Mouse (Mus musculus): ENCODE measurements at regions not wholly inside any gene's neighbourhood (a gene's known extent, or its start where the extent isn't known, plus 50 kb on each side); places are given as distances from the start of the nearest gene placed in this dataset.

DNA sequence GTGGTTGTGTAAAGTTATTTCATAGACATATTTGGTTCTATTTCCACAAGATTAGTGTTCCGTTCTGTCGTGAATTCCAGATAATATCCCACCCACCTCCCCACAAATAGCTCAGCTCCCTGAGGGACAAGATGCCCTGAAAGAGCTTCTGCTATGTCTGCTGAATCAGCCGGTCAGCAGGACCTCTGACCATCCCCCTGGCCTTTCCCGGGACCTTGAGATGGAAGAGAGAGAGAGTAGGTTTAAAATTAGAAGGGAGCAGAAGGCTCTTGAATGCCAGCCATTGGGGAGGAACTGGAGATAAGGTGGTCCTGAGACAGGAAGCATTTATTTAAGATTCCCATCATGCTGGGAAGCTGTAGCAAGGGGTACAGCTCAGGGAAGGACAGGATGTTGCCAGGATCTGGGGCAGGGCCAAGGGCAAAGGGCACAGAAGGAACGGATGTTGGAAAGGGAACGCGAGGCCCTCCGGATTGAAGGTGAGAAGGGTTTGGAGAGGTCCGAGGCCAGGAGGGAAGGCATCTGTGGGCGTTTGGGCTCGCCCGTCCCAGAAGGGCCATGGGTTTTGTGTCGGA lies 344.7 kb upstream of the Tbx3 start:
- Histone ChIP-seq H3K36me3 (ENCODE audit: control insufficient read depth, insufficient read depth, low read length) (no peaks in the 10 kb centered on the region), H3K27me3 (ENCODE audit: control insufficient read depth, insufficient read depth, low read length) (no peaks in the 10 kb centered on the region), H3K4me3 (ENCODE audit: control insufficient read depth, low read depth, low read length) (no peak overlapping the region), H3K27ac (ENCODE audit: control insufficient read depth, insufficient read depth, low read depth, low read length) (no peak overlapping the region), H3K4me1 (ENCODE audit: control insufficient read depth, insufficient read depth, low read length) (no peaks in the 10 kb centered on the region)
- TF ChIP-seq CTCF (IDR thresholded peaks at IDR 0.05; ENCODE audit: control insufficient read depth, insufficient read depth, insufficient replicate concordance, low read depth, low read length) (no peak), POLR2A (IDR thresholded peaks at IDR 0.05; ENCODE audit: control insufficient read depth, low read depth, low read length) (no peak)

DNA sequence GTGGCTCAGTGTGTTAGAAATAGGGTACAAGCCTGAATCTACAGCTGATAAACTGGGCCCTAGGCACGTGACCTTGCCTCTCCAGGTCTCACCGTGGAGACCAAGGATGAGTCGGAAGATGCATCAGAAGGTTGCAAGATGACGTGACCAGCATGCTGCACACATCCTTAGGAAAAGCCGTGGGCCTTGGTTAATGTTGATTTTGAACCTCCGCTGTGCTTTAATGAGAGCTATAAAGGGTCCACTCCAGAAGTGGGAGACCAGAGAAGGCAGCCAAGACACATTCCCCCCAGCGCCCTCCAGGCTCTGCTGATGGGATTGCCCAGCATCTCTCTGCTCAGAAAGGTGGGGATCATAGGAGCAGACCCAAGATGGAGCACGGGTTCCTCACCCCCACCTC lies 343.6 kb upstream of the Tbx3 start:
- Histone ChIP-seq H3K27ac (ENCODE audit: control insufficient read depth, insufficient read depth, low read depth, low read length) (no peak overlapping the region), H3K36me3 (ENCODE audit: control insufficient read depth, insufficient read depth, low read length) (no peaks in the 10 kb centered on the region), H3K27me3 (ENCODE audit: control insufficient read depth, insufficient read depth, low read length) (no peaks in the 10 kb centered on the region), H3K4me3 (ENCODE audit: control insufficient read depth, low read depth, low read length) (no peak overlapping the region), H3K4me1 (ENCODE audit: control insufficient read depth, insufficient read depth, low read length) (no peaks in the 10 kb centered on the region)
- TF ChIP-seq POLR2A (IDR thresholded peaks at IDR 0.05; ENCODE audit: control insufficient read depth, low read depth, low read length) (no peak), CTCF (IDR thresholded peaks at IDR 0.05; ENCODE audit: control insufficient read depth, insufficient read depth, insufficient replicate concordance, low read depth, low read length) (no peak)

DNA sequence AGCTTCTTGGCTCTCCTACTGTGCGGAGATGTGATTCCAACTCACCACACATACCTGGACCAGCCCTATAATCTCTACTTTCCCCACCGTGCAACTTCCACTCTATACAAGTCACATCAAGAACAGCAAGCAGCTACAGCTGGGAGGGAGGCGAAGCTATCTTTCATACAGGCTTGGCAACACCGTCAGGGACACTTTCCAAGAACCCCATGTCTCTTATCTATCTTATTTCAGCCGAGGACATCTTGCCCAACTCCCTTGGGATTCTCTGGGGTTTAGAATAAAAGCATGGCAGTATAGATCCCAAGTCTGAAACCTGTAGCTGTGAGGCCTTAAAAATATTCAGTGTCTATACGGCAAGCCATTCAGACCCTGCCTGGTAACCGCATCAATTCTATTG lies 341.5 kb upstream of the Tbx3 start:
- Histone ChIP-seq H3K36me3 (ENCODE audit: control insufficient read depth, insufficient read depth, low read length) (no peaks in the 10 kb centered on the region), H3K27ac (ENCODE audit: control insufficient read depth, insufficient read depth, low read depth, low read length) (no peak overlapping the region), H3K4me3 (ENCODE audit: control insufficient read depth, low read depth, low read length) (no peak overlapping the region), H3K27me3 (ENCODE audit: control insufficient read depth, insufficient read depth, low read length) (no peaks in the 10 kb centered on the region), H3K4me1 (ENCODE audit: control insufficient read depth, insufficient read depth, low read length) (no peaks in the 10 kb centered on the region)
- TF ChIP-seq CTCF (IDR thresholded peaks at IDR 0.05; ENCODE audit: control insufficient read depth, insufficient read depth, insufficient replicate concordance, low read depth, low read length) (no peak), POLR2A (IDR thresholded peaks at IDR 0.05; ENCODE audit: control insufficient read depth, low read depth, low read length) (no peak)

DNA sequence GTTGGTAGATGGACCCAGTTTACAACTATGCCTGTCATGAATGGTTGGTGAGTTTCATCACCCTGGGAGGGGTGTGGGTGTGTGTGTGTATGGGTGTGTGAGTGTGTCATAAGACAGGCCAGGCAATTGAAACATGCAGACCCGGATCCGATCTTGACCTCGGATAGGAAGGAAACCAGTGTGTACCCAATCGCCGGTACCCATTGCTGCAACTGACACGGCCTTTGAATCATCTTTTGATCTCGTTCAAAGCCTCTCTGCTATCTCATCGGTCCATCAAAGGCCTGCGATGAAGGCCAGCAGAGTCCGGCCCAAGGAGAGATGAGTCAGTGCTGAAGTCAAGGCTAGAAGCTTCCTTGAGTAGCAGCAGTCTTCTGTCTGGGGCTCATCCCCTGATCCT lies 341.1 kb upstream of the Tbx3 start:
- no peak overlapping the region for H3K4me3 ChIP-seq (ENCODE audit: control insufficient read depth, low read depth, low read length)
- no peaks in the 10 kb centered on the region for H3K36me3 ChIP-seq (ENCODE audit: control insufficient read depth, insufficient read depth, low read length)
- H3K27ac ChIP-seq (ENCODE audit: control insufficient read depth, insufficient read depth, low read depth, low read length): no peak overlapping the region
- no peaks in the 10 kb centered on the region for H3K4me1 ChIP-seq (ENCODE audit: control insufficient read depth, insufficient read depth, low read length)
- H3K27me3 ChIP-seq (ENCODE audit: control insufficient read depth, insufficient read depth, low read length): no peaks in the 10 kb centered on the region
- no peak for TF ChIP-seq CTCF (IDR thresholded peaks at IDR 0.05; ENCODE audit: control insufficient read depth, insufficient read depth, insufficient replicate concordance, low read depth, low read length)
- TF ChIP-seq POLR2A (IDR thresholded peaks at IDR 0.05; ENCODE audit: control insufficient read depth, low read depth, low read length): no peak

DNA sequence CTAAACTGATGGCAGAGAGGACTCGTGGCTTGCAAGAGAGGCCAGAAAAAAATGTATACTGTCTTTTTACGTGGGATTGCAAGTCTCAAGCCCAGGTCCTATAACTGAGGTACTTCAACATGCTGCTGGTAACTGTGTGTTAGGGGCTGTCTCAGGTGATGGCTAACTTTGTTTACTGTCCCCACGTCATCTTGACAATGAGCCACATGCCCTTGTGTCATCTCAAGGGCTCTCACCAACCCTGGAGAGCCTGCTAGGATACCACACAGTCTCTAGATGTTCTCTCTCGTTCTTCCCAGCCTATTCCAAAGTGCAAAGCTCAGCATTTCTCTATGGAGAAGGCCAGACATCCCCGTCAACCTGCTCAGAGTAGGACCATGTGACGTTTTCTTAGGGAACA lies 340.6 kb upstream of the Tbx3 start:
- TF ChIP-seq CTCF (IDR thresholded peaks at IDR 0.05; ENCODE audit: control insufficient read depth, insufficient read depth, insufficient replicate concordance, low read depth, low read length) (no peak), POLR2A (IDR thresholded peaks at IDR 0.05; ENCODE audit: control insufficient read depth, low read depth, low read length) (no peak)
- Histone ChIP-seq H3K27ac (ENCODE audit: control insufficient read depth, insufficient read depth, low read depth, low read length) (no peak overlapping the region; the same call in 1 of the 2 replicates), H3K27me3 (ENCODE audit: control insufficient read depth, insufficient read depth, low read length) (no peaks in the 10 kb centered on the region), H3K36me3 (ENCODE audit: control insufficient read depth, insufficient read depth, low read length) (no peaks in the 10 kb centered on the region), H3K4me1 (ENCODE audit: control insufficient read depth, insufficient read depth, low read length) (no peaks in the 10 kb centered on the region), H3K4me3 (ENCODE audit: control insufficient read depth, low read depth, low read length) (no peak overlapping the region)

DNA sequence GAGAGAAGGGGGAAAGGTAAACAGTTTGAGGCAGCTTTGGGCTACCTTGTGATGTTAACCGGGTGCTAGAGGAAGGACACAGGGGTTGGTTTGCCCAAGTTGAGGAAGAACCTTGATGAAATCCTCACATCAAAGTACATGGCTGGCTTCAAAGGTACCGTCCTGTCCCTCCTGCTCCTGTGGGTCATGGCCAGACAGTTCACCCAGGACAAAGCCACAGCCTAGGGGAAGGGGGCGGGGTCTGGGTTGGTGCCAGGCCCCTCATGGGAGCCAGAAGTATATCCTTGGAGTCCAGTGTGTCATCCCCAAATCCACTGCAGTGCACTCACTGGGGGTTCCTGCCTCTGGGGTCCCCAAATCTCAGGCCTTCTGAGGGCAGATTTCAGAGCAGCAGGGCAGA lies 339.0 kb upstream of the Tbx3 start:
- TF ChIP-seq CTCF (IDR thresholded peaks at IDR 0.05; ENCODE audit: control insufficient read depth, insufficient read depth, insufficient replicate concordance, low read depth, low read length) (no peak), POLR2A (IDR thresholded peaks at IDR 0.05; ENCODE audit: control insufficient read depth, low read depth, low read length) (no peak)
- H3K27ac ChIP-seq (ENCODE audit: control insufficient read depth, insufficient read depth, low read depth, low read length): no peak overlapping the region
- H3K27me3 ChIP-seq (ENCODE audit: control insufficient read depth, insufficient read depth, low read length): no peaks in the 10 kb centered on the region
- no peak overlapping the region for H3K4me3 ChIP-seq (ENCODE audit: control insufficient read depth, low read depth, low read length)
- no peaks in the 10 kb centered on the region for H3K36me3 ChIP-seq (ENCODE audit: control insufficient read depth, insufficient read depth, low read length)
- H3K4me1 ChIP-seq (ENCODE audit: control insufficient read depth, insufficient read depth, low read length): no peaks in the 10 kb centered on the region

DNA sequence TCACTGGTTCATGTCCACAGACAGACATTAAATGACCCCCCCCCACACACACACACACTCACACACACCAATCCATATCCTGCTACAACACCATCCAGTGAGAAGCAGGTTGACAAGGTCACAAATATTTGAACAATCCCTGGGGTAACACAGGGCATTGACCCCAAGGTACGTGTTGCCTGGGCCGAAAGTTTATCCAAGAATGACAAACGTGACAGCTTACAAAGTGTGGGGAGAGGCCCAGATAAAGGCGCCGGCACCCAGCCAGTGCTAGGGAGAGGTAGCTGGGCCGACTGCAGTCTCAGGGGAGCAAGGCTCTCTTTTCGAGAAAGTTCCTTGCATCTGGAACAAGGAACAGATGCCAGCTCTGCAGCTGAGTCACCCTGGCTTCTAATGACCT lies 337.8 kb upstream of the Tbx3 start:
- no peaks in the 10 kb centered on the region for H3K4me1 ChIP-seq (ENCODE audit: control insufficient read depth, insufficient read depth, low read length)
- H3K36me3 ChIP-seq (ENCODE audit: control insufficient read depth, insufficient read depth, low read length): no peaks in the 10 kb centered on the region
- H3K4me3 ChIP-seq (ENCODE audit: control insufficient read depth, low read depth, low read length): no peak overlapping the region
- TF ChIP-seq CTCF (IDR thresholded peaks at IDR 0.05; ENCODE audit: control insufficient read depth, insufficient read depth, insufficient replicate concordance, low read depth, low read length) (no peak), POLR2A (IDR thresholded peaks at IDR 0.05; ENCODE audit: control insufficient read depth, low read depth, low read length) (no peak)
- H3K27ac ChIP-seq (ENCODE audit: control insufficient read depth, insufficient read depth, low read depth, low read length): no peak overlapping the region
- no peaks in the 10 kb centered on the region for H3K27me3 ChIP-seq (ENCODE audit: control insufficient read depth, insufficient read depth, low read length)

DNA sequence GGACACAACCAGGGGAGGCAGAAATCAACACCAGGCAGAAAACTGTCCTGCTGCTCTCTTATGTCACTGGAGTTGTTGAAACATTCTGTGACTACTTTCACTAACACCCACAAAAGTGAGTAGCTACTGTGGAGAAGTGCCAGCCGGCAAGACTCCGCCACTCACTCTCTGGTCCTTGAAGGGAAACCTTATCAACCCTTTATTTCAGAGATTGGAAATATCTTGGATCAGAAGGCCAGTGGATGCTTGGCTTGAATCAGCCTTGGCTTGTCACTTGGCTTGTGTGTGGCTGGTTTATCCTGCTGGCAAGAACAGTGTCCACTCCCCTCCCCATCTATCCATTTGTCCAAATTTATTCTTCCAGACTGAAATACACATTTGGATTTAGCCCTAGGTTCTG lies 335.3 kb upstream of the Tbx3 start:
- no peaks in the 10 kb centered on the region for H3K27me3 ChIP-seq (ENCODE audit: control insufficient read depth, insufficient read depth, low read length)
- H3K4me3 ChIP-seq (ENCODE audit: control insufficient read depth, low read depth, low read length): no peak overlapping the region
- no peaks in the 10 kb centered on the region for H3K4me1 ChIP-seq (ENCODE audit: control insufficient read depth, insufficient read depth, low read length)
- no peak overlapping the region for H3K27ac ChIP-seq (ENCODE audit: control insufficient read depth, insufficient read depth, low read depth, low read length)
- TF ChIP-seq CTCF (IDR thresholded peaks at IDR 0.05; ENCODE audit: control insufficient read depth, insufficient read depth, insufficient replicate concordance, low read depth, low read length): no peak
- TF ChIP-seq POLR2A (IDR thresholded peaks at IDR 0.05; ENCODE audit: control insufficient read depth, low read depth, low read length): no peak
- no peaks in the 10 kb centered on the region for H3K36me3 ChIP-seq (ENCODE audit: control insufficient read depth, insufficient read depth, low read length)
